Mouse (Mus musculus): ENCODE measurements at regions not wholly inside any gene's neighbourhood (a gene's known extent, or its start where the extent isn't known, plus 50 kb on each side); places are given as distances from the start of the nearest gene placed in this dataset.

GRCm38 (mm10) chr6:52473924-52474323 lies 160.6 kb downstream of the Evx1 start:
- TF ChIP-seq CTCF (IDR thresholded peaks at IDR 0.05; ENCODE audit: low read depth, low read length) (no peak), POLR2A (IDR thresholded peaks at IDR 0.05; ENCODE audit: insufficient read depth, low read length) (no peak)
